Mouse (Mus musculus): ENCODE data around the gene Tk1. TPM values are rescaled to one million over a fixed set of nuclear protein-coding genes. Genes with fewer than 3 reads are reported as not detected.

Gene Tk1
- polyA plus RNA-seq, 1 experiment from 2014 or later: 57.9 TPM

DNA sequence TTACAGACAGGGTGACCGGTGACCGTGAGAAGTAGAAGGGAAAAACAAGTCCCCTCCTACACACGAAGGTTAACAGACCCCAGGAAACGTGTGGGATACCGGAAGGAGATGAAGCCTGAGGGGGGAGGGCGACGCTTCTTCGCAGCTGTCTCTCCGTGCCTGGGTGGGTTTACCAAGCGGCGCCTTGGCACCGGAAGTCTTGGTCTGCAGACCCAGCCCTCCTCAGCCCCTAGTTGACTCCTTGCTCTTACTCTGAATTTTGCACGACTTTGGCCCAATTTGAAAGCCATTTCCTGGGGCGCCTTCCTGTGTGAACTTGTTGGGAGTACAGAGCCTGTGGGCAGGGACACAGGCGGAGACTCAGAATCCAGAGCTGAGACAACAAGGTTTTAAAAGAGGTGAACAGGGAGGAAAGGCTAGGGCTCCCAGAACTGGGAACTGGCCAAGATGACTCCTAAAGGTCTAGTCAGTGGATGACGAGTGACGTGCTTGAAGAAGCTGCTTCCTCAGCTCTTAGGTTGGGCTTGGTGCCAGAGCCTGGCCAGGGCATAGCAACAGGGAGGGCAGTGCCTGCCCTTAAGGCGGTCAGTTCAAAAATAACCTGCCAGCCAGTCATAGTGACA lies 44.6 kb downstream of the Tk1 start:
- ATAC-seq (ENCODE audit: low FRiP score): no peak
- WGBS: 23% methylated on average over 18 of the region's 18 CpGs
- Histone ChIP-seq H3K27ac (peak overlapping the region; percentile 14; the same call in 1 of the 2 replicates), H3K9me3 (replicated peaks) (no peaks in the 10 kb centered on the region), H3K9ac (no peak overlapping the region), H3K27me3 (peaks cover 53% of the 10 kb centered on the region), H3K4me3 (0 out of 2 replicates have a peak overlapping the region, but pooled peaks have one; percentile 25), H3K4me1 (peaks cover 55% of the 10 kb centered on the region), H3K4me2 (replicated peaks) (peak overlapping the region; percentile 62), H3K36me3 (no peaks in the 10 kb centered on the region)

GRCm38 (mm10) chr11:117780582-117781111 lies 45.2 kb downstream of the Tk1 start:
- 0 out of 2 replicates have a peak overlapping the region, but pooled peaks have one; percentile 74 for H3K27ac ChIP-seq
- H3K9me3 ChIP-seq (replicated peaks): no peaks in the 10 kb centered on the region
- peaks cover 53% of the 10 kb centered on the region for H3K4me1 ChIP-seq
- peaks cover 53% of the 10 kb centered on the region for H3K27me3 ChIP-seq
- WGBS: 2% methylated on average over 19 of the region's 19 CpGs
- peak overlapping the region; percentile 62 for H3K4me2 ChIP-seq (replicated peaks)
- ATAC-seq (ENCODE audit: low FRiP score): no peak
- peak overlapping the region; percentile 25 for H3K4me3 ChIP-seq
- peak overlapping the region; percentile 39; the same call in 1 of the 2 replicates for H3K9ac ChIP-seq
- no peaks in the 10 kb centered on the region for H3K36me3 ChIP-seq

DNA sequence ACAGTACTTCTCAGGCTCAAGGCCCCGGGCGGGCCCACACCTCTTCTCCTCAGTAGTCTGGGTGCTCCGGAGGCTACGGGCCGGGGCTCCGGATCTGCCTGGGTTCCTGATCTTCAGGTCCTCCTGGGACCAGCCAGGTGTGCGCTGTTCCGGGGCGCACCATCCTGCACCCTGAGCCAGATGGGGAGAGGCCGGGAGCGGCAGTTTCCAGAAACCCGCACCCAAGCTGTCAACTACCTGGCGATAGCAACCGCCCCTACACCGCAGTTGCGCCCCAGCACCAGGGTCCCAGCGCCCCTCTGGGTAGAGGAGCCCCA lies 45.7 kb downstream of the Tk1 start:
- Histone ChIP-seq H3K4me2 (replicated peaks) (peak overlapping the region; percentile 62), H3K27me3 (peaks cover 52% of the 10 kb centered on the region), H3K9ac (peak overlapping the region; percentile 39), H3K4me1 (peaks cover 53% of the 10 kb centered on the region), H3K36me3 (no peaks in the 10 kb centered on the region), H3K9me3 (replicated peaks) (no peaks in the 10 kb centered on the region), H3K27ac (peak overlapping the region; percentile 74; the same call in 1 of the 2 replicates), H3K4me3 (peak overlapping the region; percentile 25)
- WGBS: 1% methylated on average over 17 of the region's 17 CpGs
- ATAC-seq (ENCODE audit: low FRiP score): no peak

- WGBS: 3% methylated on average over 38 of the region's 38 CpGs
- H3K4me1 ChIP-seq: peaks cover 53% of the 10 kb centered on the region
- peak; percentile 67 for ATAC-seq (ENCODE audit: low FRiP score)
Measured at GRCm38 (mm10) chr11:117779434-117780198, 46.3 kb downstream of the Tk1 start.

DNA sequence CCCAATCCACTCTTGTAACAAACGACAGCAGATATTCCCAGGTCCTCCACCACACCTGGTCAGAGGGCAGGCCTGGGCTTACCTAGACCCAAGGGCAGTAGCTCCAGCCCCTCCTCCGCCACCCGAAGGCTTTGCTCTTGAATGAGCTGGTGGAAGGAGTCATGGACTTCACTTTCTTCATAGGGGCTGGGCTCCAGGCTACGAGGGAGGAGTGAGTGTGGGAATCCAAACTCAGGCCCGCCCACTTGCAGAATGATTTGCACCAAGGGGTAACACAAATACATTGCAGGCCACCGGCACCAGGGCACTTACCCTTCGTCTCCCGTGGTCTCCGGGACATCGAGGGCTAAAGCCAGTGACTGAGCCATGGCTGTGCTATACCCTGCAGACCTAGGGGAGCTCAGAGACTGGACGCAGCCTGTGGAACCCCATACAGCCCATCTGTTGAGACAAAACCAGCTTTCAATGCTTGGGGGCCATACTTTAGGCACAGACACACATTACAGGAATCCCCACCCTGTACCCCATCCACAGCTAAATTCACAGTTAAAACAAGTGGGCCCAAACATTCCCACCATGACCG lies 47.0 kb downstream of the Tk1 start:
- Histone ChIP-seq H3K4me1 (peaks cover 53% of the 10 kb centered on the region), H3K9ac (0 out of 2 replicates have a peak overlapping the region, but pooled peaks have one; percentile 39), H3K36me3 (no peaks in the 10 kb centered on the region), H3K27me3 (peaks cover 40% of the 10 kb centered on the region), H3K4me2 (replicated peaks) (peak overlapping the region; percentile 62), H3K4me3 (peak overlapping the region; percentile 25; the same call in 1 of the 2 replicates), H3K27ac (peak overlapping the region; percentile 74), H3K9me3 (replicated peaks) (no peaks in the 10 kb centered on the region)
- 59% methylated on average over 12 of the region's 12 CpGs for WGBS
- ATAC-seq (ENCODE audit: low FRiP score): no peak

More at GRCm38 (mm10) chr11:117779434-117780198, 46.3 kb downstream of the Tk1 start:
- no peaks in the 10 kb centered on the region for H3K9me3 ChIP-seq (replicated peaks)
- H3K36me3 ChIP-seq: no peaks in the 10 kb centered on the region
- H3K9ac ChIP-seq: peak overlapping the region; percentile 39
- H3K27ac ChIP-seq: peak overlapping the region; percentile 74
- peaks cover 47% of the 10 kb centered on the region for H3K27me3 ChIP-seq
- peak overlapping the region; percentile 62 for H3K4me2 ChIP-seq (replicated peaks)
- H3K4me3 ChIP-seq: peak overlapping the region; percentile 25

DNA sequence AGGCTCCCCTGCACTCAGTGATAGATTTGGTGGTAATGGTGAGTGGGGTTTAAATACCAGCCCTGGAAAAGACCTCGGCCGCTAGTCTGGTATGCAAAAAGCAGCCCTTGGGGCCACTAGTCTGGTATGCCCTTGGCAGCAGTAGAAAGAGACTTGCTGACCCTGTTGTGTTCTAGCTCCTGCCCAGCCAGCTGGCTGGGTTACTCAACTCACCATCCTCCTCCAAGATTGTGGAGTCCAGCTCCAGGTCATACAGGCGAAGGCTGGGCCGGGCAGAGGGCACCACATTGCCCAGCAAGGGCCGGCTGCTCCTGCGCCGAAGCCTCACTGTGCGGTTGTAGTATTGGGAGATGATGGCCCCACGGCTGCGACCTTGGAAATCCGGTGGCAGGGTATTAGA lies 47.9 kb downstream of the Tk1 start:
- no peak overlapping the region for H3K9ac ChIP-seq
- no peak overlapping the region for H3K4me2 ChIP-seq (replicated peaks)
- H3K4me1 ChIP-seq: peaks cover 45% of the 10 kb centered on the region
- H3K27ac ChIP-seq: no peak overlapping the region
- no peak overlapping the region for H3K4me3 ChIP-seq
- 96% methylated on average over 11 of the region's 11 CpGs for WGBS
- no peaks in the 10 kb centered on the region for H3K36me3 ChIP-seq
- ATAC-seq (ENCODE audit: low FRiP score): no peak
- no peaks in the 10 kb centered on the region for H3K9me3 ChIP-seq (replicated peaks)
- H3K27me3 ChIP-seq: peaks cover 33% of the 10 kb centered on the region

DNA sequence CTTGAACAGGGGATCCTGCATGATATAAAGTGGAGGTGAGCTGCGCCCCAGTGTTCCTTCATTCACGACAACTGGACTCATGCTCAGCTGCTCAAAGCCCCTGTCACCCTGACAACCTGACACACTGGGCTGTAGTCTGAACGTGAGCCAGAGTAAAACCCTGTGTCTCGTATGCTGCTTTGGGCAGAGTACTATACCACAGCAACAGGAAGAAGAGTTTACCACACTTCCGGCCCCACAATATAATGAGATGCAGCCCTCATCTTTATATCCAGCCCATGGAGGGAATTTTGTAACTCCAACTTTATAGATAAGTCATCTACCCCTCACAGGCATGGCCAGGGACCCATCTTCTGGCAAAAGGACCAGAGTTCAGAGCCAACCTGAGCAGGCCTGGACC lies 48.8 kb downstream of the Tk1 start:
- Histone ChIP-seq H3K27me3 (peaks cover 24% of the 10 kb centered on the region), H3K27ac (no peak overlapping the region), H3K4me3 (no peak overlapping the region), H3K9me3 (replicated peaks) (no peaks in the 10 kb centered on the region), H3K4me1 (peaks cover 38% of the 10 kb centered on the region), H3K4me2 (replicated peaks) (no peak overlapping the region), H3K9ac (no peak overlapping the region), H3K36me3 (no peaks in the 10 kb centered on the region)
- no peak for ATAC-seq (ENCODE audit: low FRiP score)
- WGBS: 92% methylated on average over 5 of the region's 5 CpGs

- H3K4me1 ChIP-seq: peaks cover 30% of the 10 kb centered on the region
- H3K27me3 ChIP-seq: peaks cover 15% of the 10 kb centered on the region
- no peaks in the 10 kb centered on the region for H3K9me3 ChIP-seq (replicated peaks)
- no peak for ATAC-seq (ENCODE audit: low FRiP score)
- H3K36me3 ChIP-seq: peaks cover 2% of the 10 kb centered on the region; the same call in 1 of the 2 replicates
- no peak overlapping the region for H3K9ac ChIP-seq
- 92% methylated on average over 14 of the region's 14 CpGs for WGBS
- no peak overlapping the region for H3K27ac ChIP-seq
- H3K4me3 ChIP-seq: no peak overlapping the region
- H3K4me2 ChIP-seq (replicated peaks): no peak overlapping the region
Measured at GRCm38 (mm10) chr11:117776085-117776792, 49.7 kb downstream of the Tk1 start.

- H3K27ac ChIP-seq: no peak overlapping the region
- H3K9me3 ChIP-seq (replicated peaks): no peaks in the 10 kb centered on the region
Measured at GRCm38 (mm10) chr11:117775540-117775939, 50.4 kb downstream of the Tk1 start.

GRCm38 (mm10) chr11:117774925-117775324 lies 51.0 kb downstream of the Tk1 start:
- no peak for ATAC-seq (ENCODE audit: low FRiP score)
- WGBS: 94% methylated on average over 10 of the region's 10 CpGs
- Histone ChIP-seq H3K27me3 (peaks cover 2% of the 10 kb centered on the region), H3K9me3 (replicated peaks) (no peaks in the 10 kb centered on the region), H3K9ac (no peak overlapping the region), H3K4me3 (no peak overlapping the region), H3K4me1 (peaks cover 18% of the 10 kb centered on the region), H3K36me3 (peaks cover 3% of the 10 kb centered on the region; the same call in 1 of the 2 replicates), H3K4me2 (replicated peaks) (no peak overlapping the region), H3K27ac (no peak overlapping the region)

More at GRCm38 (mm10) chr11:117775540-117775939, 50.4 kb downstream of the Tk1 start:
- H3K36me3 ChIP-seq: peaks cover 3% of the 10 kb centered on the region; the same call in 1 of the 2 replicates
- H3K4me3 ChIP-seq: no peak overlapping the region
- no peak overlapping the region for H3K4me2 ChIP-seq (replicated peaks)
- no peak for ATAC-seq (ENCODE audit: low FRiP score)
- H3K9ac ChIP-seq: no peak overlapping the region
- 96% methylated on average over 13 of the region's 13 CpGs for WGBS
- H3K27me3 ChIP-seq: peaks cover 8% of the 10 kb centered on the region
- H3K4me1 ChIP-seq: peaks cover 23% of the 10 kb centered on the region

GRCm38 (mm10) chr11:117772352-117772751 lies 53.5 kb downstream of the Tk1 start:
- Histone ChIP-seq H3K27me3 (no peaks in the 10 kb centered on the region), H3K4me1 (peaks cover 7% of the 10 kb centered on the region; the same call in 1 of the 2 replicates), H3K4me3 (no peak overlapping the region), H3K9ac (no peak overlapping the region), H3K9me3 (replicated peaks) (no peaks in the 10 kb centered on the region), H3K4me2 (replicated peaks) (no peak overlapping the region), H3K36me3 (peaks cover 3% of the 10 kb centered on the region; the same call in 1 of the 2 replicates), H3K27ac (no peak overlapping the region)
- 94% methylated on average over 7 of the region's 7 CpGs for WGBS
- ATAC-seq (ENCODE audit: low FRiP score): no peak

Data from hindbrain, embryonic 12.5 days (tissue).